Mouse (Mus musculus) limb, embryonic 14.5 days (tissue): ENCODE measurements around the gene Rbm8a2. TPM values are rescaled to one million over a fixed set of nuclear protein-coding genes. Genes with fewer than 3 reads are reported as not detected.

Experiments used
- ATAC-seq: fragments of 200-750 bp; cut with Nextera tagmentation; 2 replicates; pipeline ENCODE4 v1.8.0; 2017; ENCODE audit warnings: low read depth, moderate number of reproducible peaks, moderate TSS enrichment; ENCODE audit not compliant: low FRiP score
- DNase-seq: peaks from one replicate; pipeline ENCODE4 v3.0.0-alpha.2; 2015; ENCODE audit warnings: low spot score
- H3K27ac ChIP-seq: fragments of 300-500 bp; sonication (generic); replicated peaks from 2 replicates; pipeline ENCODE4 v1.5.1; 2014; ENCODE audit warnings: low read depth, mild to moderate bottlenecking, low read length, moderate library complexity, mixed read lengths
- H3K27me3 ChIP-seq: fragments of 300-500 bp; sonication (generic); 2 replicates; pipeline ENCODE4 v1.6.1; 2014; ENCODE audit warnings: low read length, mixed read lengths; ENCODE audit not compliant: control insufficient read depth, insufficient read depth
- H3K36me3 ChIP-seq: fragments of 300-500 bp; sonication (generic); 2 replicates; pipeline ENCODE4 v1.6.1; 2014; ENCODE audit warnings: mild to moderate bottlenecking, low read length, moderate library complexity, mixed read lengths; ENCODE audit not compliant: control insufficient read depth, insufficient read depth
- H3K4me1 ChIP-seq: fragments of 300-500 bp; sonication (generic); 2 replicates; pipeline ENCODE4 v1.6.1; 2014; ENCODE audit warnings: antibody characterized with exemption, low read length, mixed read lengths; ENCODE audit not compliant: control insufficient read depth, insufficient read depth
- H3K4me2 ChIP-seq: fragments of 300-500 bp; sonication (generic); replicated peaks from 2 replicates; pipeline ENCODE4 v1.6.1; 2014; ENCODE audit warnings: low read depth, mild to moderate bottlenecking, low read length, moderate library complexity; ENCODE audit not compliant: severe bottlenecking
- H3K4me3 ChIP-seq: fragments of 300-500 bp; sonication (generic); replicated peaks from 2 replicates; pipeline ENCODE4 v1.5.1; 2014; ENCODE audit warnings: low read length
- H3K9ac ChIP-seq: fragments of 300-500 bp; sonication (generic); 2 replicates; pipeline ENCODE4 v1.6.1; 2014; ENCODE audit warnings: mild to moderate bottlenecking, low read depth, low read length, moderate library complexity; ENCODE audit not compliant: severe bottlenecking
- H3K9me3 ChIP-seq: fragments of 300-500 bp; sonication (generic); 2 replicates; pipeline ENCODE4 v1.6.1; 2016; ENCODE audit warnings: low read length; ENCODE audit not compliant: control insufficient read depth
- POLR2A ChIP-seq: fragments of 200-500 bp; IDR thresholded peaks from 2 replicates; pipeline ENCODE4 v1.8.0; 2012; ENCODE audit warnings: inconsistent platforms, mild to moderate bottlenecking, moderate library complexity, borderline replicate concordance; ENCODE audit not compliant: insufficient read depth, insufficient read length; ENCODE audit errors: extremely low read depth
- WGBS: fragments of 180-500 bp; shearing (Covaris S2); extraction: QIAGEN DNeasy Blood & Tissue Kit; methylation state at CpG from one replicate; pipeline ENCODE4 v1.1.7; 2014; 5-methylcytosine and 5-hydroxymethylcytosine counted together
- polyA plus RNA-seq, 2 experiments: library from polyadenylated mRNA; depleted of rRNA in 1 of 2; stranded (reverse) in 1 of 2; unstranded in 1 of 2; fragments of >200 nt; fragmentation: Nextera tagmentation in 1 of 2; extraction: Ambion mirVana in 1 of 2; gene quantifications; 2 replicates each; pipeline versions ENCODE4 v1.2.1 to v1.2.3; 2012 to 2014

Gene Rbm8a2
- polyA plus RNA-seq, 2 experiments, result 0.13 to 0.37 TPM

- H3K27ac ChIP-seq, result no peak overlapping the region
- no peak overlapping the region for H3K4me2 ChIP-seq
- no peaks in the 10 kb centered on the region for H3K27me3 ChIP-seq
- no peak for TF ChIP-seq POLR2A
- H3K4me1 ChIP-seq, result no peaks in the 10 kb centered on the region
- H3K9ac ChIP-seq, result no peak overlapping the region
- no peaks in the 10 kb centered on the region for H3K9me3 ChIP-seq
- no peak for ATAC-seq
- H3K4me3 ChIP-seq, result no peak overlapping the region
- WGBS, result 69% methylated on average over 4 of the region's 4 CpGs
- DNase-seq, result peak; percentile 28
- no peaks in the 10 kb centered on the region for H3K36me3 ChIP-seq
Observed at GRCm38 (mm10) chr1:175988912-175989311, 10.0 kb upstream of the Rbm8a2 start.

GRCm38 (mm10) chr1:175988448-175988847 lies 9.5 kb upstream of the Rbm8a2 start:
- DNase-seq, result no peak
- H3K9ac ChIP-seq, result no peak overlapping the region
- H3K36me3 ChIP-seq, result no peaks in the 10 kb centered on the region
- TF ChIP-seq POLR2A, result no peak
- WGBS, result 94% methylated on average over 5 of the region's 5 CpGs
- no peaks in the 10 kb centered on the region for H3K4me1 ChIP-seq
- no peak for ATAC-seq
- no peaks in the 10 kb centered on the region for H3K9me3 ChIP-seq
- H3K27ac ChIP-seq, result no peak overlapping the region
- no peak overlapping the region for H3K4me2 ChIP-seq
- no peak overlapping the region for H3K4me3 ChIP-seq
- no peaks in the 10 kb centered on the region for H3K27me3 ChIP-seq

GRCm38 (mm10) chr1:175970710-175971109 lies 8.2 kb downstream of the Rbm8a2 start:
- H3K9ac ChIP-seq, result no peak overlapping the region
- H3K4me2 ChIP-seq, result no peak overlapping the region
- H3K36me3 ChIP-seq, result no peaks in the 10 kb centered on the region
- H3K9me3 ChIP-seq, result no peaks in the 10 kb centered on the region
- no peaks in the 10 kb centered on the region for H3K4me1 ChIP-seq
- no peak overlapping the region for H3K4me3 ChIP-seq
- DNase-seq (no peak), ATAC-seq (no peak)
- H3K27ac ChIP-seq, result no peak overlapping the region
- TF ChIP-seq POLR2A, result no peak
- H3K27me3 ChIP-seq, result no peaks in the 10 kb centered on the region
- 82% methylated on average over 5 of the region's 5 CpGs for WGBS

- H3K9me3 ChIP-seq, result no peaks in the 10 kb centered on the region
- H3K36me3 ChIP-seq, result no peaks in the 10 kb centered on the region
- H3K27ac ChIP-seq, result no peak overlapping the region
- DNase-seq (no peak), ATAC-seq (no peak)
- H3K4me1 ChIP-seq, result no peaks in the 10 kb centered on the region
- no peak overlapping the region for H3K9ac ChIP-seq
- H3K4me3 ChIP-seq, result no peak overlapping the region
- H3K27me3 ChIP-seq, result no peaks in the 10 kb centered on the region
- 84% methylated on average over 5 of the region's 5 CpGs for WGBS
- H3K4me2 ChIP-seq, result no peak overlapping the region
- TF ChIP-seq POLR2A, result no peak
Observed at GRCm38 (mm10) chr1:175967004-175967745, 11.7 kb downstream of the Rbm8a2 start.

GRCm38 (mm10) chr1:175961786-175962185 lies 17.1 kb downstream of the Rbm8a2 start:
- H3K36me3 ChIP-seq, result no peaks in the 10 kb centered on the region
- H3K4me3 ChIP-seq, result no peak overlapping the region
- no peaks in the 10 kb centered on the region for H3K27me3 ChIP-seq
- H3K4me2 ChIP-seq, result no peak overlapping the region
- WGBS, result 79% methylated on average over 2 of the region's 2 CpGs
- TF ChIP-seq POLR2A, result no peak
- H3K4me1 ChIP-seq, result no peaks in the 10 kb centered on the region
- no peak for ATAC-seq
- no peak for DNase-seq
- no peak overlapping the region for H3K27ac ChIP-seq
- H3K9ac ChIP-seq, result no peak overlapping the region
- H3K9me3 ChIP-seq, result no peaks in the 10 kb centered on the region
